Mouse (Mus musculus) MEL (cell line): ENCODE data around the gene Fkbp5. TPM values are rescaled to one million over a fixed set of nuclear protein-coding genes. Genes with fewer than 3 reads are reported as not detected.

Experiments
- DNase-seq: peaks from one replicate; pipeline ENCODE4 v3.0.0; 2011; ENCODE audit warnings: low read depth, low spot score
- H3K27ac ChIP-seq: 2 replicates; pipeline ENCODE4 v1.5.1; 2012; ENCODE audit warnings: low read depth, mild to moderate bottlenecking, control low read depth, low read length, moderate library complexity; ENCODE audit not compliant: control insufficient read depth
- H3K27me3 ChIP-seq, 2 experiments: fragments of 150-350 bp in 1 of 2; sonication (generic) in 1 of 2; 2 replicates each; pipeline ENCODE4 v1.6.1; 2012; ENCODE audit warnings: low read length in 2 of 2, mild to moderate bottlenecking in 2 of 2, improper control_type of control experiment in 1 of 2, moderate library complexity in 1 of 2; ENCODE audit not compliant: insufficient read depth in 2 of 2, control insufficient read depth in 1 of 2
- H3K36me3 ChIP-seq, 2 experiments: 2 replicates each; pipeline ENCODE4 v1.6.1; 2012 to 2014; ENCODE audit warnings: low read length in 2 of 2, improper control_type of control experiment in 1 of 2, inconsistent platforms in 1 of 2, mild to moderate bottlenecking in 1 of 2; ENCODE audit not compliant: insufficient read depth in 2 of 2, control insufficient read depth in 1 of 2
- H3K4me1 ChIP-seq, 2 experiments: fragments of 150-350 bp in 1 of 2; sonication (generic) in 1 of 2; 2 replicates each; pipeline ENCODE4 v1.6.1; 2012; ENCODE audit warnings: low read length in 2 of 2, improper control_type of control experiment in 1 of 2, mild to moderate bottlenecking in 1 of 2; ENCODE audit not compliant: insufficient read depth in 2 of 2, control insufficient read depth in 1 of 2
- H3K4me3 ChIP-seq, 2 experiments: fragments of 150-350 bp in 1 of 2; sonication (generic) in 1 of 2; 2 replicates each; pipeline ENCODE4 v1.5.1; 2012; ENCODE audit warnings: low read depth in 2 of 2, low read length in 2 of 2, mild to moderate bottlenecking in 2 of 2, moderate library complexity in 2 of 2, control low read depth in 1 of 2, improper control_type of control experiment in 1 of 2; ENCODE audit not compliant: control insufficient read depth in 1 of 2, insufficient read depth in 1 of 2
- H3K79me2 ChIP-seq: 2 replicates; pipeline ENCODE4 v1.6.1; 2012; ENCODE audit warnings: mild to moderate bottlenecking, low read length, moderate library complexity; ENCODE audit not compliant: control insufficient read depth, poor library complexity, insufficient read depth
- H3K9ac ChIP-seq: 2 replicates; pipeline ENCODE4 v1.6.1; 2012; ENCODE audit warnings: low read depth, mild to moderate bottlenecking, control low read depth, low read length, moderate library complexity; ENCODE audit not compliant: control insufficient read depth, poor library complexity, severe bottlenecking
- H3K9me3 ChIP-seq: fragments of 150-350 bp; sonication (generic); replicated peaks from 2 replicates; pipeline ENCODE4 v1.6.1; 2012; ENCODE audit warnings: mild to moderate bottlenecking, low read length, improper control_type of control experiment, moderate library complexity; ENCODE audit not compliant: insufficient read depth
- CHD2 ChIP-seq: IDR thresholded peaks from 2 replicates; pipeline ENCODE4 v1.6.1; 2011; ENCODE audit warnings: low read length, improper control_type of control experiment
- CTCF ChIP-seq, 3 experiments: IDR thresholded peaks in 2 of 3; conservative IDR thresholded peaks in 1 of 3; 2 replicates each; pipeline ENCODE4 v1.5.1; 2011 to 2012; ENCODE audit warnings: low read length in 3 of 3, low read depth in 2 of 3, mild to moderate bottlenecking in 2 of 3, improper control_type of control experiment in 1 of 3, inconsistent platforms in 1 of 3, mixed read lengths in 1 of 3, moderate library complexity in 1 of 3; ENCODE audit not compliant: control insufficient read depth in 1 of 3, insufficient read depth in 1 of 3, poor library complexity in 1 of 3, severe bottlenecking in 1 of 3
- E2F4 ChIP-seq: IDR thresholded peaks from 2 replicates; pipeline ENCODE4 v1.6.1; 2011; ENCODE audit warnings: low read depth, low read length, improper control_type of control experiment, borderline replicate concordance
- ELF1 ChIP-seq: IDR thresholded peaks from 2 replicates; pipeline ENCODE4 v1.6.1; 2014; ENCODE audit warnings: low read depth, mild to moderate bottlenecking, inconsistent platforms, low read length, improper control_type of control experiment, moderate library complexity
- EP300 ChIP-seq, 2 experiments: IDR thresholded peaks; 2 replicates each; pipeline ENCODE4 v1.6.1; 2011; ENCODE audit warnings: improper control_type of control experiment in 2 of 2, low read length in 2 of 2, low read depth in 1 of 2, mild to moderate bottlenecking in 1 of 2
- ETS1 ChIP-seq: IDR thresholded peaks from 2 replicates; pipeline ENCODE4 v1.6.1; 2012; ENCODE audit warnings: low read depth, mild to moderate bottlenecking, inconsistent platforms, low read length, improper control_type of control experiment, moderate library complexity
- GATA1 ChIP-seq: IDR thresholded peaks from 2 replicates; pipeline ENCODE4 v1.6.1; 2011; ENCODE audit warnings: low read depth, low read length, improper control_type of control experiment
- HCFC1 ChIP-seq: IDR thresholded peaks from 2 replicates; pipeline ENCODE4 v1.6.1; 2012; ENCODE audit warnings: low read depth, mild to moderate bottlenecking, inconsistent platforms, low read length, improper control_type of control experiment, moderate library complexity
- JUND ChIP-seq: IDR thresholded peaks from 2 replicates; pipeline ENCODE4 v1.6.1; 2011; ENCODE audit warnings: low read depth, mild to moderate bottlenecking, improper control_type of control experiment, low read length
- KAT2A ChIP-seq: conservative IDR thresholded peaks from 2 replicates; pipeline ENCODE4 v1.6.1; 2012; ENCODE audit warnings: low read depth, low read length, improper control_type of control experiment, inconsistent platforms
- MAX ChIP-seq: IDR thresholded peaks from 2 replicates; pipeline ENCODE4 v1.6.1; 2011; ENCODE audit warnings: low read length, improper control_type of control experiment
- MAZ ChIP-seq: IDR thresholded peaks from 2 replicates; pipeline ENCODE4 v1.6.1; 2012; ENCODE audit warnings: low read depth, mild to moderate bottlenecking, inconsistent platforms, low read length, improper control_type of control experiment
- MEF2A ChIP-seq: IDR thresholded peaks from 2 replicates; pipeline ENCODE4 v1.6.1; 2014; ENCODE audit warnings: low read depth, mild to moderate bottlenecking, inconsistent platforms, low read length, improper control_type of control experiment; ENCODE audit not compliant: poor library complexity, insufficient replicate concordance, severe bottlenecking; ENCODE audit errors: extremely low read depth
- MXI1 ChIP-seq: IDR thresholded peaks from 2 replicates; pipeline ENCODE4 v1.6.1; 2011; ENCODE audit warnings: mild to moderate bottlenecking, low read depth, low read length, improper control_type of control experiment
- MYC ChIP-seq: IDR thresholded peaks from 2 replicates; pipeline ENCODE4 v1.6.1; 2011; ENCODE audit warnings: low read depth, mild to moderate bottlenecking, low read length, improper control_type of control experiment, moderate library complexity
- NRF1 ChIP-seq: IDR thresholded peaks from 2 replicates; pipeline ENCODE4 v1.6.1; 2014; ENCODE audit warnings: low read depth, mild to moderate bottlenecking, inconsistent platforms, low read length, improper control_type of control experiment, moderate library complexity; ENCODE audit not compliant: poor library complexity, insufficient read depth, severe bottlenecking
- POLR2A ChIP-seq, 2 experiments: IDR thresholded peaks; 2 replicates each; pipeline ENCODE4 v1.6.1; 2011 to 2012; ENCODE audit warnings: low read length in 2 of 2, mild to moderate bottlenecking in 2 of 2, control low read depth in 1 of 2, improper control_type of control experiment in 1 of 2, low read depth in 1 of 2, moderate library complexity in 1 of 2; ENCODE audit not compliant: control insufficient read depth in 1 of 2, insufficient read depth in 1 of 2, poor library complexity in 1 of 2
- POLR2AphosphoS2 ChIP-seq: IDR thresholded peaks from 2 replicates; pipeline ENCODE4 v1.6.1; 2011; ENCODE audit warnings: low read length, improper control_type of control experiment
- RAD21 ChIP-seq: IDR thresholded peaks from 2 replicates; pipeline ENCODE4 v1.6.1; 2011; ENCODE audit warnings: mild to moderate bottlenecking, low read depth, low read length, improper control_type of control experiment
- RCOR1 ChIP-seq: IDR thresholded peaks from 2 replicates; pipeline ENCODE4 v1.6.1; 2012; ENCODE audit warnings: low read depth, mild to moderate bottlenecking, inconsistent platforms, low read length, improper control_type of control experiment
- SIN3A ChIP-seq: IDR thresholded peaks from 2 replicates; pipeline ENCODE4 v1.6.1; 2012; ENCODE audit warnings: low read length, improper control_type of control experiment, inconsistent platforms
- SMC3 ChIP-seq: IDR thresholded peaks from 2 replicates; pipeline ENCODE4 v1.6.1; 2011; ENCODE audit warnings: low read depth, low read length, improper control_type of control experiment
- TBP ChIP-seq: IDR thresholded peaks from 2 replicates; pipeline ENCODE4 v1.8.0; 2011; ENCODE audit warnings: low read depth, low read length, improper control_type of control experiment
- TCF12 ChIP-seq: IDR thresholded peaks from 2 replicates; pipeline ENCODE4 v1.6.1; 2014; ENCODE audit warnings: low read depth, mild to moderate bottlenecking, inconsistent platforms, low read length, improper control_type of control experiment, moderate library complexity
- UBTF ChIP-seq: IDR thresholded peaks from 2 replicates; pipeline ENCODE4 v1.6.1; 2012; ENCODE audit warnings: low read depth, mild to moderate bottlenecking, inconsistent platforms, low read length, improper control_type of control experiment, moderate library complexity, borderline replicate concordance; ENCODE audit not compliant: insufficient read depth
- ZC3H11A ChIP-seq: IDR thresholded peaks from 2 replicates; pipeline ENCODE4 v1.6.1; 2012; ENCODE audit warnings: low read depth, mild to moderate bottlenecking, inconsistent platforms, low read length, improper control_type of control experiment
- ZKSCAN1 ChIP-seq: IDR thresholded peaks from 2 replicates; pipeline ENCODE4 v1.6.1; 2012; ENCODE audit warnings: low read depth, mild to moderate bottlenecking, inconsistent platforms, low read length, improper control_type of control experiment, moderate library complexity
- ZNF384 ChIP-seq: IDR thresholded peaks from 2 replicates; pipeline ENCODE4 v1.6.1; 2012; ENCODE audit warnings: low read depth, mild to moderate bottlenecking, inconsistent platforms, low read length, improper control_type of control experiment
- polyA plus RNA-seq, 2 experiments: library from polyadenylated mRNA; stranded (reverse) in 1 of 2; unstranded in 1 of 2; fragments of >175 nt in 1 of 2; fragments of >200 nt in 1 of 2; gene quantifications; 2 replicates each; pipeline versions ENCODE4 v1.2.1 to v1.2.4; 2012; ENCODE audit warnings: low replicate concordance in 2 of 2, low read depth in 1 of 2; ENCODE audit not compliant: insufficient read length in 2 of 2, insufficient read depth in 1 of 2, missing spikeins in 1 of 2
- total RNA-seq: library from RNA; depleted of rRNA; stranded (reverse); fragments of 300-350 nt; gene quantifications from 2 replicates; pipeline ENCODE4 v1.2.3, GENCODE M21; 2012

Fkbp5 gene
- total and polyA plus RNA-seq, 3 experiments, result 16.6 to 184 (median 44.3) TPM

DNA sequence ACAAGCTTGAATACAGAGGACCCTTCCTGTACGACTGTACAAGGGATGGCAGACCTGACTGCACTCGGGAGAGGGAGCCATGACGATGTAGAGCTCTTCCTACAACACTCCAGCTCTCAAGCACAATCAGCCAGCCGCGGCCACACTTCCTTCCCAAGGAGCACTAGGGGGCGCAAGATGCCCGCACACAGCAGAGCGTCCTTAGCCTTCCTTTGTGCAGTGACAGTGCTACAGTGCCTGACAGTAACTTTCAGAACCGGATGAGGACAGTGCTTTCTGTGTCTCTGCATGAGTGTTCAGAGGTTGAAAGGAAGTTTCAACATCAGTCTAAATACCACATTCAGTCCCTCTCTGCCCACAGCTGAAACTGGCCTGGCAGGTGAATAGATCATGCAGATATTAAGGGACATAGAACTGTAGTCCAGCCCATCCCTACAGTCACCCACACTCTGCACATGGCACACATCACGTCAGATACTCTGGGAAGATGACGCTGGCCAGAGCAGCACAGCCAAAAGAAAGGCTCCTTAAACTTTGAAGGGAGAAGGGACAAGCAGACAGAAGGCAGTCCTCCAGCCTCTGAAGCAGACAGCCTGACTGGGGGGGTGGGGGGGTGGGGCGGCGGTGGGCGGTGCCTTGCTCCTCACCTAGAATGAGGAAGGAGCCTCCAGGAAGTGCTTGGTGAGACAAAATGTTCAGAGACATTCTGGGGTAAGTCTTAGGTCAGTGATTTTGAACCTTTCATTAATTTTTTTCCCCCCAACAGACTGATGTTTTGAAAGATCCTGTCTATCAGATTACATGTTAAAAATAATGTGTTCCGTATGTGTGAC, 109.7 kb downstream of the Fkbp5 start:
- TF ChIP-seq MXI1 (peak; percentile 49), TCF12 (no peak), MAX (no peak), ZNF384 (no peak), ELF1 (peak; percentile 38; the same call in 1 of the 2 replicates), ZC3H11A (peak; percentile 58), GATA1 (no peak), TBP (no peak), NRF1 (no peak), CHD2 (no peak), RAD21 (peak; percentile 70), SMC3 (peak; percentile 72), MYC (no peak), CTCF (IDR thresholded peaks at IDR 0.05 in 2 of 3, conservative IDR thresholded peaks at IDR 0.05 in 1 of 3; ENCODE audit: control insufficient read depth in 1 of 3, insufficient read depth in 1 of 3, low read depth in 2 of 3, low read length in 3 of 3, poor library complexity in 1 of 3, severe bottlenecking in 1 of 3) (peak; percentile 73 to 91 (median 85)), ZKSCAN1 (0 out of 2 replicates have a peak, but pooled peaks have one; percentile 43), UBTF (no peak), E2F4 (no peak)
- H3K4me3 ChIP-seq, result no peak overlapping the region

DNA sequence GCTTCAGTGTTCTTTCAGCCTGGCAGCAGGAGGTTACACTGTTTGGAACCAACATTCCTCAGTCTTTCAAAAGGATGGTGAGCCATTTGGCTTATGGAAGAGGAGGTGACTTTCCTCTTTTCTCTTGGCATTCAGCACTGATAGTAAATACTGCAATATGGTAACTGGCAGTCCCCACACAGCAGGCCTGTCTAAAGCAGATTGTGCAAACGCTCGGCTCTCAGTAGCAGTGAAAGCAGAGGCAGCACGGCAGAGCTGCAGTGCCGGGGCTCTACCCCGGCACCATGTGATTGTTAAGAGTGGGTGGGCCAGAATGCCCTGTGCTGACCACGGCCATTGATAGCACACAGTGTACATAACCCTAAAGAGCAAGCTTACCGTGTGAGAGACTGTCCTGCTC, 110.9 kb downstream of the Fkbp5 start:
- H3K27me3 ChIP-seq, result no peaks in the 10 kb centered on the region
- peaks cover 0 to 6% of the 10 kb centered on the region in 2 experiments; a peak in 3 of 4 replicates for H3K36me3 ChIP-seq
- TF ChIP-seq EP300 (IDR thresholded peaks at IDR 0.05; ENCODE audit: low read depth in 1 of 2, low read length in 2 of 2) (no peak), POLR2AphosphoS2 (no peak), NRF1 (no peak), JUND (no peak), HCFC1 (no peak), MYC (no peak), SIN3A (no peak), ELF1 (no peak), MAX (no peak), CTCF (IDR thresholded peaks at IDR 0.05 in 2 of 3, conservative IDR thresholded peaks at IDR 0.05 in 1 of 3; ENCODE audit: control insufficient read depth in 1 of 3, insufficient read depth in 1 of 3, low read depth in 2 of 3, low read length in 3 of 3, poor library complexity in 1 of 3, severe bottlenecking in 1 of 3) (no peak), KAT2A (no peak), POLR2A (IDR thresholded peaks at IDR 0.05; ENCODE audit: control insufficient read depth in 1 of 2, insufficient read depth in 1 of 2, low read depth in 1 of 2, low read length in 2 of 2, poor library complexity in 1 of 2) (no peak), RCOR1 (no peak), MEF2A (no peak), RAD21 (no peak), ETS1 (no peak), SMC3 (no peak), MAZ (no peak)
- TF ChIP-seq, all 39 proteins: peak for 0
- H3K79me2 ChIP-seq, result no peaks in the 10 kb centered on the region
- H3K9me3 ChIP-seq, result no peaks in the 10 kb centered on the region
- H3K4me3 ChIP-seq, result no peak overlapping the region
- no peak overlapping the region for H3K9ac ChIP-seq
- H3K4me1 ChIP-seq, result peaks cover 4 to 5% of the 10 kb centered on the region in 2 experiments
- DNase-seq, result no peak
- no peak overlapping the region for H3K27ac ChIP-seq

More for the DNA sequence above, 109.7 kb downstream of the Fkbp5 start:
- H3K27ac ChIP-seq, result no peak overlapping the region
- no peak overlapping the region for H3K9ac ChIP-seq
- DNase-seq, result peak; percentile 81
- peaks cover 4 to 5% of the 10 kb centered on the region in 2 experiments for H3K4me1 ChIP-seq
- H3K36me3 ChIP-seq, result peaks cover 0 to 6% of the 10 kb centered on the region in 2 experiments; a peak in 3 of 4 replicates
- H3K9me3 ChIP-seq, result no peaks in the 10 kb centered on the region
- no peaks in the 10 kb centered on the region for H3K79me2 ChIP-seq
- H3K27me3 ChIP-seq, result no peaks in the 10 kb centered on the region
